Mouse (Mus musculus): ENCODE data around the gene Gprc5d.

Gene Gprc5d

GRCm38 (mm10) chr6:135066795-135067445, 51.2 kb downstream of the Gprc5d start:
- DNase-seq, result no peak

DNA sequence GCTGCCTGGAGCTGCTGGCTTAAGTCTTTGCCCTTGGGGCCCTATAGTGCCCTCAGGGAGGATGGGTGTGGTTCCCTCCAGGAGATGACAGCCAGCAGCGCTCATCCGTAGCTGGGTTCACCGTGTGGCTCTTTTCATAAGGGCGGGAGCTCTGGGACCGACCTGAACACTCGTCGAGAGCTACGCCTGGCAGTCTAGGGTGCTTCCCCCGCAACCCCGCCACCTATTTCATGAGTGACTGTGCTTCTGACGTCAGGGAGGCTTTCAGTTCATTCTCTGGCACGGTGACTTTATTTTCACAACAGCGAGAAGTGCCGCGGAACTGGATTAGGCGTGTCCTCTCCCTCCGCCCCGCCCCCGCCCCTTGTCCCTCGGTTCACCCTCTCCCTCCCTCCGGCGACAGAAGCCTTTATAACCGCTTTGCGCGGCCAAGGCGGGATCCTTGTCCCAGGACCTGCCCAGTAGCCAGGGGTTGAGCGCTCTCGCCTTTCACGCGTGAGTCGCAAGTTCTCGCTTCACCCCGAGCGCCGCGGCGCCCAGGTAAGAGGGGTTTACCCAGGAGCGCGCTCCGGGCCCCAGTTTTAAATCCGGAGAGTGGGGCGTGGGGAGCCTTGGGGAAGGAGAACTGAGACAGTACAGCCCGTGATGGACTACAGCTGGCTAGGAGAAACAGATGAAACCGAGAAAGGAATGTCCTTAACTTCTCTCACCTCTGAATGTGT, 52.7 kb downstream of the Gprc5d start, which contains the start of gene Gprc5a:
Gene Gprc5a (plus strand): TSS at position 416 of the 722 bp plus-strand sequence.
- DNase-seq, result no peak

- DNase-seq, result no peak
Observed at GRCm38 (mm10) chr6:135064621-135065020, 53.5 kb downstream of the Gprc5d start.

DNA sequence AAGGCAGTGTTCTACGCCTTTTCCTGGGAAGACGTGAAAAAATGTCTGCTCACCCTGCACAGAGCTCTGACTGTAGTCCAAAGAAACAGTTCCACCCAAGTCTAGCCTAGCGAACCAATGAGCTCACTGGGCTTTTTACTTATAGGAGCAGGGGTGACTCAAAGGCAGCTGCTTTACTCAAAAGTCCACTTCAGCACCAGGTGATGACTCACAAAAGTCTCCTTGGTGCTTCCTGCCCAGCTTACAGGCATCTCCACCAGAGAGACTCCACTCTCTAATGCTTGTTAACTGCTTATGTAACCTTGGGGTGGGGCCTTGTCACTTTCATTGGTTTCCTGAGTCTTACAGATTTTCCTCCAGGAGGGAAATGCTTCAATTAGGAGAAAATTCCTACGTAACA, 57.4 kb downstream of the Gprc5d start:
- DNase-seq, result no peak
